Mouse (Mus musculus) ES-E14 (cell line): ENCODE data around the gene Col23a1. TPM values are rescaled to one million over a fixed set of nuclear protein-coding genes. Genes with fewer than 3 reads are reported as not detected.

Experiments used
- DNase-seq: peaks from one replicate; pipeline ENCODE4 v3.0.0-alpha.2; 2013; ENCODE audit warnings: low read depth, low spot score
- H3K27ac ChIP-seq: 2 replicates; pipeline ENCODE4 v1.5.1; 2012; ENCODE audit warnings: low read depth, mild to moderate bottlenecking, low read length, moderate library complexity, mixed read lengths; ENCODE audit not compliant: poor library complexity, insufficient read depth, severe bottlenecking
- H3K36me3 ChIP-seq: 2 replicates; pipeline ENCODE4 v1.6.1; 2012; ENCODE audit warnings: mild to moderate bottlenecking, low read length, moderate library complexity, mixed read lengths; ENCODE audit not compliant: control insufficient read depth, poor library complexity, insufficient read depth, severe bottlenecking
- H3K4me1 ChIP-seq, 2 experiments: fragments of 150-350 bp in 1 of 2; sonication (generic) in 1 of 2; 2 replicates each; pipeline ENCODE4 v1.6.1; 2012; ENCODE audit warnings: low read length in 2 of 2, mild to moderate bottlenecking in 1 of 2, mixed read lengths in 1 of 2; ENCODE audit not compliant: control insufficient read depth in 2 of 2, insufficient read depth in 2 of 2, poor library complexity in 1 of 2
- H3K4me3 ChIP-seq, 2 experiments: fragments of 150-350 bp in 1 of 2; sonication (generic) in 1 of 2; 2 replicates each; pipeline ENCODE4 v1.5.1; 2012; ENCODE audit warnings: low read length in 2 of 2, low read depth in 1 of 2, mild to moderate bottlenecking in 1 of 2, mixed read lengths in 1 of 2; ENCODE audit not compliant: insufficient read depth in 1 of 2, poor library complexity in 1 of 2, severe bottlenecking in 1 of 2
- H3K9ac ChIP-seq: 2 replicates; pipeline ENCODE4 v1.6.1; 2012; ENCODE audit warnings: low read depth, mild to moderate bottlenecking, low read length, mixed read lengths; ENCODE audit not compliant: poor library complexity, insufficient read depth, severe bottlenecking
- H3K9me3 ChIP-seq: fragments of 150-350 bp; sonication (generic); 2 replicates; pipeline ENCODE4 v1.6.1; 2012; ENCODE audit warnings: low read depth, mild to moderate bottlenecking, low read length; ENCODE audit not compliant: control insufficient read depth, insufficient read depth
- CHD2 ChIP-seq: IDR thresholded peaks from 2 replicates; pipeline ENCODE4 v1.6.1; 2014; ENCODE audit warnings: mild to moderate bottlenecking, low read depth, low read length, inconsistent platforms
- HCFC1 ChIP-seq: IDR thresholded peaks from 2 replicates; pipeline ENCODE4 v1.6.1; 2012; ENCODE audit warnings: low read length, inconsistent platforms, borderline replicate concordance; ENCODE audit not compliant: insufficient read depth
- MAFK ChIP-seq: IDR thresholded peaks from 2 replicates; pipeline ENCODE4 v1.6.1; 2014; ENCODE audit warnings: mild to moderate bottlenecking, low read depth, low read length, inconsistent platforms; ENCODE audit not compliant: insufficient read depth
- ZC3H11A ChIP-seq: IDR thresholded peaks from 2 replicates; pipeline ENCODE4 v1.6.1; 2012; ENCODE audit warnings: low read depth, mild to moderate bottlenecking, inconsistent platforms, low read length, borderline replicate concordance
- ZNF384 ChIP-seq: IDR thresholded peaks from 2 replicates; pipeline ENCODE4 v1.6.1; 2012; ENCODE audit warnings: low read depth, low read length, inconsistent platforms
- in situ Hi-C, 2 experiments: fragments of 600-800 bp; cut with MboI; formaldehyde crosslinking; loops; one replicate each; pipeline ENCODE4 v1.15.1; 2025; ENCODE audit warnings: low sequenced_read_pairs in 2 of 2, inconsistent platforms in 1 of 2; ENCODE audit not compliant: unreplicated experiment in 2 of 2
- total RNA-seq: library from RNA; depleted of rRNA; stranded (reverse); fragments of 300-350 nt; gene quantifications from 2 replicates; pipeline ENCODE4 v1.2.3, GENCODE M21; 2012

Gene Col23a1
- total RNA-seq, 1 experiment = 0.40 TPM

DNA sequence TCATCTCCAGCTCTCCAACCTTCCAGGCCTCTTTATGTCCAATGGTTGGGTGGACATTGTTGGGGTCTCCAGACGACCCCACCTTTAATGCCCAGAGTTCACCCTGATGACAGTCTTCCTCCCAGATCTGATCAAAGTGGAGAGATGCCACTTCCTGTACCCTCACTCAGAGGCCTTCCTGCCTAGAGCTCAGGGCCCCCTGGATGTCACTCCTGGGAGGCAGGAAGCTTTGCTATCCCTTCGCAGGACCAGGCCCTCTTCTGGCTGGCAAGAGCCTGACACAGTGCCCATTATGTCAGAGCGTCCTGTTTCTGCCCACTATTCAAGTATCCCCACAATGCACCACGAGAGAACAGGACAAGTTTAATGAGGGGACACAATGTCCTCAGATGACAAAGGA lies 289.3 kb downstream of the Col23a1 start:
- Histone ChIP-seq H3K9ac (no peak overlapping the region), H3K4me1 (peaks cover 0 to 3% of the 10 kb centered on the region in 2 experiments; a peak in 1 of 4 replicates), H3K36me3 (no peaks in the 10 kb centered on the region), H3K4me3 (no peak overlapping the region), H3K27ac (peak overlapping the region; percentile 12; the same call in 1 of the 2 replicates), H3K9me3 (no peaks in the 10 kb centered on the region)
- in situ Hi-C loops = no loop called here
- DNase-seq = no peak
- no peak for TF ChIP-seq ZC3H11A
- TF ChIP-seq ZNF384 = no peak
- TF ChIP-seq CHD2 = no peak
- no peak for TF ChIP-seq MAFK
- TF ChIP-seq HCFC1 = no peak

DNA sequence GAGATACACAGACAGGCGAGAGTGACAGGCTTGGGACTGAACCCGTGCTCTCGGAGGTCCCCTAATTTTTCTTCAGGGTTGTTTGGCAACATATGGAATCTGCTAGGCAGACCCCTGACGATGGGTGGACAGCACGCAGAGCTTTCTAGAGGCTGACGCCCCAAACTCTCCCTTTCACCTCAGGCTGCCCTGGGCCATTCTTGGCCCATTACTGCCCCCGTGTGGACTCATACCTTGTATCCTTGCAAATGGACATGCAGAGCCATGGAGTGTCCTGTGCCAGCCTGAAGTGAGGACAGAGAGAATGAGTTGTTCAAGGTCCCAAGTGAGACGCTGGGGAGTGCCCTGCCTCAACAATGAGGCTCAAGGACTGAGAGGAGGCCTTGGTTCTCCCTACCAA lies 293.0 kb downstream of the Col23a1 start:
- no peak overlapping the region for H3K9ac ChIP-seq
- no peak for DNase-seq
- peaks cover 0 to 10% of the 10 kb centered on the region in 2 experiments; a peak in 1 of 4 replicates for H3K4me1 ChIP-seq
- H3K4me3 ChIP-seq = no peak overlapping the region
- no peak overlapping the region for H3K27ac ChIP-seq
- H3K9me3 ChIP-seq = no peaks in the 10 kb centered on the region
- in situ Hi-C loops = no loop called here
- peaks cover 7% of the 10 kb centered on the region; the same call in 1 of the 2 replicates for H3K36me3 ChIP-seq
- no peak for TF ChIP-seq HCFC1
- no peak for TF ChIP-seq ZC3H11A
- TF ChIP-seq MAFK = no peak
- no peak for TF ChIP-seq CHD2
- no peak for TF ChIP-seq ZNF384

GRCm38 (mm10) chr11:51584057-51584430 lies 294.3 kb downstream of the Col23a1 start:
- H3K4me3 ChIP-seq = peak overlapping the region; percentile 73 to 83
- peak overlapping the region; percentile 35; the same call in 1 of the 2 replicates for H3K27ac ChIP-seq
- in situ Hi-C loops = no loop called here
- H3K9ac ChIP-seq = peak overlapping the region; percentile 79
- H3K36me3 ChIP-seq = peaks cover 12% of the 10 kb centered on the region; the same call in 1 of the 2 replicates
- peaks cover 0 to 10% of the 10 kb centered on the region in 2 experiments; a peak in 1 of 4 replicates for H3K4me1 ChIP-seq
- no peaks in the 10 kb centered on the region for H3K9me3 ChIP-seq
- TF ChIP-seq ZNF384 (no peak), ZC3H11A (no peak)
- DNase-seq = no peak

- peak within 1 kb of the TSS; percentile 79 for H3K9ac ChIP-seq
- H3K36me3 ChIP-seq = peaks cover 12% of the 10 kb centered on the region; the same call in 1 of the 2 replicates
- H3K9me3 ChIP-seq = no peaks in the 10 kb centered on the region
- H3K27ac ChIP-seq = peak within 1 kb of the TSS; percentile 35; the same call in 1 of the 2 replicates
- TF ChIP-seq HCFC1 (peak; percentile 54; the same call in 1 of the 2 replicates), MAFK (no peak)
- peak; percentile 92 for DNase-seq
- H3K4me1 ChIP-seq = peaks cover 0 to 10% of the 10 kb centered on the region in 2 experiments; a peak in 1 of 4 replicates
- H3K4me3 ChIP-seq = peak within 1 kb of the TSS; percentile 73 to 83
- in situ Hi-C loops = no loop called here
Observed at GRCm38 (mm10) chr11:51584431-51585248, 294.9 kb downstream of the Col23a1 start, which contains the start of gene Phykpl. Gene Phykpl (plus strand): TSS chr11:51584757.
